Mouse (Mus musculus): Measurements from ENCODE around the gene S100a1.

- no peak for TF ChIP-seq CTCF (IDR thresholded peaks at IDR 0.05; ENCODE audit: insufficient read depth, low read depth, low read length)
- TF ChIP-seq POLR2A (IDR thresholded peaks at IDR 0.05; ENCODE audit: insufficient read depth, low read depth, low read length), result no peak
These were observed 25.6 kb downstream of the S100a1 start for GRCm38 (mm10) chr3:90488576-90488975.

All from olfactory bulb, adult 2 months (tissue).